Mouse (Mus musculus) ovary, postnatal 36 days (tissue): ENCODE data around the gene Olfr118.
"Not testable (repeated sequence)": the region's sequence is repeated elsewhere in the genome, so short reads cannot be mapped to it uniquely, and the experiment has no call there.

Source experiments
- DNase-seq: peaks from one replicate; pipeline ENCODE4 v3.0.0; 2022; ENCODE audit warnings: low spot score, mixed read lengths

Gene Olfr118

DNA sequence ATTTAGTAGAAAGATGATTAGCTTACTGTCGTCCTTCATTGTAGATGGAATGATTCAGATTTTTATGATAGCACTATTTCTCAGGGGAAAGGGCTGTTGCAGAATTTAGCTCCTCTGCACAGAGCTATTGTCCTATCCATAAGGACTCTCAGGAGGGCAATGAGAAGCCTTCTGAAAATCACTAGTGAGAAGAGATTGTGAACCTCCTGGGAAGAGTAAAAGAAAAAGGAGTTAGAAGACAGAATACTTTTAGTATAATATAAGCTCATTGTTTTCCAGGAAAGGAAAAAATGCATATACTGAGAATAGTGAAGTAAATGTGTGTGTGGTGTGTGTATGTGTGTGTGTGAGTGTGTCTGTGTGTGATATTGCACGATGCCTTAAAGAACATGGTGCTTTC, at the start of gene Olfr118:
Olfr118 (plus strand) TSS at position 301 of the 400 bp plus-strand sequence.
- no peak for DNase-seq

DNA sequence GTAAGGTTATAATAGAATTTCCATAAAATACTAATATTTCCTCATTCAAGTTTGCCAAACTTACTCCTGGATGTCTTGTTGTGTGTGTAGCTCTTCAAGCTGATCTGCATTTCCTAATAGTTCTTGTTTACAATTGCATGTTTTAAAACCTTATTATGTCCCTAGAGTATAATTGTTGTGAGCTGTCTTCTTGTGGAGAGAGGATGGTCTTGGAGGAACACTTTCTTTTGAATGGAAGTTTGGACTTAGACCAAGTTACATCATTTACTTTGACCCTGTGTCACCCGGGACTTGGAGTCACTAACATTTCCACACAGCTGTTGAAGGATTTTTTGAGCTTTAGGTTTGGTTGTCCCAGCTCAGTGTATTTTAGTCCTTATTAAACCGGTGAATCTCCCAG, 39.8 kb upstream of the Olfr118 start, which contains the start of the genes Olfr115 and Olfr116:
Olfr115 (minus strand) TSS at position 101 of the 400 bp plus-strand sequence.
Olfr116 (minus strand) TSS at position 191 of the 400 bp plus-strand sequence.
- no peak for DNase-seq

DNA sequence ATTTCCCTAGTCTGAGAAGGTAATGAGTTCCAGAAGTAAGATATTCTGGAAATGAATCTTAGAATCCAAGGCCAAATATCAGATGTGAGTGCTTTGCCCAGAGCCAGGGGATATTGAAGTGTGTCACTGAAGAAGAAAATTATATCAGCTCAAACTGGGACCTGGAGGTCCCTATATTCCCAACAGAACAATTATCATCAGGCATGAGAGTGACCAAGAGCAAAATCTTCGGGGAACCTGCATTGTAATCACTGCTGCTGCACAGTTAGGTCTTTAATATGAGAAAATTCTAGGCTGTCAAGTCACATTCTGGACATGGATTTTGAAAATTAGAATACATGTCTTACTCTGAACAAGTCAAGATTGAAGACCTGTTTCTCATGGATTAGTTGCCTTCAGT, 3.1 kb upstream of the Olfr118 start, which contains the start of gene Olfr117:
Olfr117 (minus strand) TSS at position 101 of the 400 bp plus-strand sequence.
- DNase-seq, result no peak

DNA sequence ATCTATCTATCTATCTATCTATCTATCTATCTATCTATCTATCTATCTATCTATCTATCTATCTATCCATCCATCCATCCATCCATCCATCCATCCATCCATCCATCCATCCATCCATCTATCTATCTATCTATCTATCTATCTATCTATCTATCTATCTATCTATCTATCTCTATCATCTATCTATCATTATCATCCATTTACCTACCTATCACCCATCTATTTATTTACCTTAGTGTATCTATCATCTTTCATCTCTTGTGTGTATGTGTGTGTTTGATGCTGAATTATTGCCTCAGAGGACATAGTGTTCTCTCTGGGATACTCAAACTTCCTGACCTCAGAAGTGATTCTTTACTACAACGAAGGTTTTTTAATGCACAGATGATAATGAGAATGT, 29.5 kb downstream of the Olfr118 start, which contains the start of gene Olfr119:
Olfr119 (plus strand) TSS at position 301 of the 400 bp plus-strand sequence.
- not testable (repeated sequence) for DNase-seq

DNA sequence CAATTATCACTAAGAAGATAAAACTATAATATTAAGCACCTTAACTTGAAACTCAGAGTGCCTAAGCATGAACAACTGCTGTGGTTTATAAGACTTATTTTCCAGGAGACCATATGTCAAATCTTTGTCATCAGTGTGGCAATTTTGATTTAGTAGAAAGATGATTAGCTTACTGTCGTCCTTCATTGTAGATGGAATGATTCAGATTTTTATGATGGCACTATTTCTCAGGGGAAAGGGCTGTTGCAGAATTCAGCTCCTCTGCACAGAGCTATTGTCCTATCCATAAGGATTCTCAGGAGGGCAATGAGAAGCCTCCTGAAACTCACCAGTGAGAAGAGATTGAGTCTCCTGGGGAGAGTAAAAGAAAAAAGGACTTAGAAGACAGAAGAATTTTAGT, 54.7 kb downstream of the Olfr118 start, which contains the start of gene Olfr120:
Olfr120 (plus strand) TSS at position 301 of the 400 bp plus-strand sequence.
- DNase-seq, result no peak
